Mouse (Mus musculus) spleen, postnatal 0 days (tissue): ENCODE results near the gene Tnfsf18. TPM values are rescaled to one million over a fixed set of nuclear protein-coding genes. Genes with fewer than 3 reads are reported as not detected.

ENCODE experiments used
- polyA plus RNA-seq: library from polyadenylated mRNA; unstranded; fragments of >200 nt; fragmentation: Nextera tagmentation; extraction: Ambion mirVana; gene quantifications from 2 replicates; pipeline ENCODE4 v1.2.1, GENCODE M21; 2015

Gene Tnfsf18
- 0.06 TPM in 2 replicates for polyA plus RNA-seq

GRCm38 (mm10) chr1:161494343-161494742 lies at the start of gene Tnfsf18:
Gene Tnfsf18, plus strand, starts transcription at chr1:161494655.

Other genes starting within 250 kb of the Tnfsf18 start
- 416 and 422 TPM in 2 replicates for gene Prdx6, start 243.4 kb upstream of the Tnfsf18 start, polyA plus RNA-seq
- gene Tnfsf4, start 99.2 kb upstream of the Tnfsf18 start, polyA plus RNA-seq: 0.17 TPM in 1 of 2 replicates, not detected in the other